Mouse (Mus musculus) c-Kit-positive CD71-positive TER-119-positive erythroid progenitor cells, embryonic 14.5 days (primary cell): ENCODE results near the gene Dcaf10.
A peak's percentile ranks its signal among the peaks of the same experiment; 100 is the strongest.
"Not testable (repeated sequence)": the region's sequence is repeated elsewhere in the genome, so short reads cannot be mapped to it uniquely, and the experiment has no call there.

Experiments
- DNase-seq: peaks from one replicate; pipeline ENCODE4 v3.0.0-alpha.2; 2013; ENCODE audit warnings: low spot score

Dcaf10 gene

GRCm38 (mm10) chr4:45393658-45394057, 51.8 kb downstream of the Dcaf10 start:
- DNase-seq, result no peak

GRCm38 (mm10) chr4:45396211-45396610, 54.3 kb downstream of the Dcaf10 start:
- not testable (repeated sequence) for DNase-seq

- DNase-seq, result not testable (repeated sequence)
Measured at GRCm38 (mm10) chr4:45398315-45398714, 56.4 kb downstream of the Dcaf10 start.

GRCm38 (mm10) chr4:45399421-45400210, 57.7 kb downstream of the Dcaf10 start:
- no peak for DNase-seq

- DNase-seq, result no peak
Measured at GRCm38 (mm10) chr4:45402281-45402680, 60.4 kb downstream of the Dcaf10 start.

GRCm38 (mm10) chr4:45402878-45403498, 61.1 kb downstream of the Dcaf10 start:
- DNase-seq, result peak; percentile 84

GRCm38 (mm10) chr4:45403499-45403878, 61.6 kb downstream of the Dcaf10 start:
- peak; percentile 34 for DNase-seq

- DNase-seq, result no peak
Measured at GRCm38 (mm10) chr4:45404086-45404485, 62.2 kb downstream of the Dcaf10 start.

GRCm38 (mm10) chr4:45405315-45405714, 63.4 kb downstream of the Dcaf10 start:
- DNase-seq, result no peak

- DNase-seq, result no peak
Measured at GRCm38 (mm10) chr4:45406397-45406796, 64.5 kb downstream of the Dcaf10 start.

GRCm38 (mm10) chr4:45407001-45407702, 65.3 kb downstream of the Dcaf10 start:
- peak; percentile 77 for DNase-seq

GRCm38 (mm10) chr4:45407703-45408334, 65.9 kb downstream of the Dcaf10 start:
- peak; percentile 59 for DNase-seq

- peak; percentile 85 for DNase-seq
Measured at GRCm38 (mm10) chr4:45408427-45409132, 66.7 kb downstream of the Dcaf10 start, which contains the start of gene Slc25a51. TSS of gene Slc25a51 (minus strand) at chr4:45408766.

- DNase-seq, result peak; percentile 88
Measured at GRCm38 (mm10) chr4:45409270-45409669, 67.4 kb downstream of the Dcaf10 start.

GRCm38 (mm10) chr4:45411181-45411790, 69.4 kb downstream of the Dcaf10 start:
- DNase-seq, result no peak

- DNase-seq, result no peak
Measured at GRCm38 (mm10) chr4:45412433-45413192, 70.7 kb downstream of the Dcaf10 start.

- no peak for DNase-seq
Measured at GRCm38 (mm10) chr4:45413674-45414338, 71.9 kb downstream of the Dcaf10 start.

GRCm38 (mm10) chr4:45416314-45416713, 74.4 kb downstream of the Dcaf10 start:
- DNase-seq, result no peak

GRCm38 (mm10) chr4:45418229-45418950, 76.5 kb downstream of the Dcaf10 start:
- DNase-seq, result peak; percentile 32
